Mouse (Mus musculus) olfactory bulb, adult 2 months (tissue): Measurements from ENCODE around the gene Ankrd33. TPM values are rescaled to one million over a fixed set of nuclear protein-coding genes. Genes with fewer than 3 reads are reported as not detected.

ENCODE experiments used
- H3K27ac ChIP-seq: fragments of 200-500 bp; 2 replicates; pipeline ENCODE4 v1.5.1; 2012; ENCODE audit warnings: low read depth, low read length; ENCODE audit not compliant: insufficient read depth
- H3K4me1 ChIP-seq: fragments of 200-500 bp; 2 replicates; pipeline ENCODE4 v1.6.1; 2012; ENCODE audit warnings: low read length; ENCODE audit not compliant: control insufficient read depth, insufficient read depth
- H3K4me3 ChIP-seq: fragments of 200-500 bp; 2 replicates; pipeline ENCODE4 v1.5.1; 2012; ENCODE audit warnings: mild to moderate bottlenecking, low read depth, low read length, moderate library complexity; ENCODE audit not compliant: insufficient read depth
- CTCF ChIP-seq: fragments of 200-500 bp; IDR thresholded peaks from 2 replicates; pipeline ENCODE4 v1.5.1; 2012; ENCODE audit warnings: low read depth, mild to moderate bottlenecking, low read length, moderate library complexity; ENCODE audit not compliant: insufficient read depth
- POLR2A ChIP-seq: fragments of 200-500 bp; IDR thresholded peaks from 2 replicates; pipeline ENCODE4 v1.6.1; 2012; ENCODE audit warnings: mild to moderate bottlenecking, low read depth, low read length, moderate library complexity; ENCODE audit not compliant: insufficient read depth
- WGBS: fragments of 180-500 bp; shearing (Covaris S2); methylation state at CpG from one replicate; pipeline ENCODE4 v1.1.7; 2018; 5-methylcytosine and 5-hydroxymethylcytosine counted together
- polyA plus RNA-seq: library from polyadenylated mRNA; stranded (reverse); fragments of >200 nt; gene quantifications from 2 replicates; pipeline ENCODE4 v1.2.4, GENCODE M21; 2012; ENCODE audit warnings: low replicate concordance; ENCODE audit not compliant: missing spikeins, insufficient read depth, insufficient read length

Gene Ankrd33
- not detected in 2 replicates for polyA plus RNA-seq

GRCm38 (mm10) chr15:101115511-101116110 is at the start of gene Ankrd33:
Gene Ankrd33, plus strand, starts transcription at chr15:101115755.
- no peak within 1 kb of the TSS for H3K4me3 ChIP-seq
- H3K27ac ChIP-seq, result no peak within 1 kb of the TSS
- 0 out of 2 replicates have a peak, but pooled peaks cover 5% of the 10 kb centered on the region for H3K4me1 ChIP-seq
- no peak for TF ChIP-seq POLR2A
- TF ChIP-seq CTCF, result no peak
- 85% methylated on average over 5 of the region's 5 CpGs for WGBS

- TF ChIP-seq CTCF (no peak), POLR2A (no peak)
- peaks cover 3% of the 10 kb centered on the region; the same call in 1 of the 2 replicates for H3K4me1 ChIP-seq
- WGBS, result 52% methylated on average over 6 of the region's 6 CpGs
- no peak overlapping the region for H3K4me3 ChIP-seq
- H3K27ac ChIP-seq, result no peak overlapping the region
Observed at GRCm38 (mm10) chr15:101066364-101066847, 49.1 kb upstream of the Ankrd33 start.

DNA sequence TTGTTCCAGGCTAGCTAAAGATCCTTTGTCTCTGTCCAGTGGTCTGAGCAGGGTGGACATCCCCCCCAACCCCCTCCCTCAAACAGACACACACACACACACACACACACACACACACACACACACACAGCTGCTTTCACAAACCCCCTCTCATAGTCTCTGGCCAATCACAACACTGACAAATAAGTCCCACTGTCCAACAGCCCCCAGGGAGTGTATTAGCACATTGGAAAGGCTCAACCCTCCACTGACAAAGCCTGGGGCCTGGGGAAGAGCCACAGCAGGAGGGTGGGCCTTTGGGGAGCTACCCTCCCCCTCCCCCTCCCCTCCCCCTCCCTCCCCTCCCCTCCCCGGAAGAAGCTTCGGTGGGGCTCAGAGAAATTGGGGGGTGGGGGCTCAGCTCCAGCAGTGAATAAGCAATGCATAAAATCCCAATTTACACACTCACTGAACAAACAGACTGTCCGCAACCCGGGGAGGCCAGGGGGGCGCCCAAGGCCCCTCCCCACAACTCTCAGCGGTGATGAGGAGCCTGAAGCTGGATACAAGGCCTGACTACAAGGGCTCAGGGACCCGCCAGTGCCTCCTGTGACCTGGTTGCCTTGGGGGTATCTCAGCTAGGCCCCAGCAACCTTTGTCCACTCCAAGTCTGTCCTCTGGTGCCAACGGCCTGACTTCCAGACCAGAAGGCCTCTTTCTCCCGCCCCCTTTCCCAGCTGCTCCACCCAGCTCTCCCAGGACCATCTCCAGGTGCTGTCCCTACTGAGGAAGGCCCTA is 48.4 kb upstream of the Ankrd33 start:
- Histone ChIP-seq H3K4me1 (peaks cover 3% of the 10 kb centered on the region; the same call in 1 of the 2 replicates), H3K27ac (no peak overlapping the region), H3K4me3 (no peak overlapping the region)
- WGBS, result 57% methylated on average over 7 of the region's 9 CpGs
- no peak for TF ChIP-seq POLR2A

- no peak for TF ChIP-seq POLR2A
- no peak for TF ChIP-seq CTCF
- peaks cover 3% of the 10 kb centered on the region; the same call in 1 of the 2 replicates for H3K4me1 ChIP-seq
- WGBS, result 90% methylated on average over 3 of the region's 3 CpGs
- no peak overlapping the region for H3K4me3 ChIP-seq
- no peak overlapping the region for H3K27ac ChIP-seq
Observed at GRCm38 (mm10) chr15:101068029-101068428, 47.5 kb upstream of the Ankrd33 start.

GRCm38 (mm10) chr15:101068671-101069070 is 46.9 kb upstream of the Ankrd33 start:
- no peak overlapping the region for H3K27ac ChIP-seq
- H3K4me3 ChIP-seq, result no peak overlapping the region
- no peak for TF ChIP-seq CTCF
- TF ChIP-seq POLR2A, result no peak
- peaks cover 3% of the 10 kb centered on the region; the same call in 1 of the 2 replicates for H3K4me1 ChIP-seq
- WGBS, result 73% methylated on average over 4 of the region's 4 CpGs

DNA sequence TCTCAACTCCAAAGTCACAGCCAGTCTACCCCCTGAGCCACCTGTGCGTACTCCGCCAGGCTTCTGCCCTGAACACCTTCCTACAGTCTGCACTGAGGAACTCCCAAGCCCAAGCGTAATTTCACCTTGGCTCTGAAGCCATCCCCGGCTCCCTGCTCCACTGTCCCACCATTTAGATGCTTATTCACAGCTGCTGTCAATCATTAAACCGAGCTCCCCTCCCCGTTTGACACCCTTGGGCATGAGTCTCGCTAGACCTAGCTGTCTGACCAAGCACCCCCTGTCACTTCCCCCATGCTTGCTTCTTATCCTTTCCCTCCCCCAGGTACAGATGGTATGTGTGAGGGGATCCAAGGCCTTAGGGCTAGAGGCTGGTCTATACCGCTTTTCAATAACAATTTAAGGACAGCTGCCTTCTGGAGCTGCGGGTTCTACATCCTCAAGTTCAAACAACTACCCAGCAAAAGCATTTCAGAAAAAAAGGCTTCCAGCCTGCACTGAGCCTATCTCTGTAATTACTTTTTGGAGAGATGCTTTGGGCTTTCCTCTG is 45.8 kb upstream of the Ankrd33 start:
- WGBS, result 77% methylated on average over 9 of the region's 9 CpGs
- TF ChIP-seq CTCF, result no peak
- no peak for TF ChIP-seq POLR2A
- no peak overlapping the region for H3K27ac ChIP-seq
- no peak overlapping the region for H3K4me3 ChIP-seq
- peaks cover 3% of the 10 kb centered on the region; the same call in 1 of the 2 replicates for H3K4me1 ChIP-seq

GRCm38 (mm10) chr15:101070762-101071161 is 44.8 kb upstream of the Ankrd33 start:
- 80% methylated on average over 5 of the region's 5 CpGs for WGBS
- Histone ChIP-seq H3K4me3 (no peak overlapping the region), H3K4me1 (peaks cover 3% of the 10 kb centered on the region; the same call in 1 of the 2 replicates), H3K27ac (no peak overlapping the region)
- TF ChIP-seq CTCF (no peak), POLR2A (no peak)

DNA sequence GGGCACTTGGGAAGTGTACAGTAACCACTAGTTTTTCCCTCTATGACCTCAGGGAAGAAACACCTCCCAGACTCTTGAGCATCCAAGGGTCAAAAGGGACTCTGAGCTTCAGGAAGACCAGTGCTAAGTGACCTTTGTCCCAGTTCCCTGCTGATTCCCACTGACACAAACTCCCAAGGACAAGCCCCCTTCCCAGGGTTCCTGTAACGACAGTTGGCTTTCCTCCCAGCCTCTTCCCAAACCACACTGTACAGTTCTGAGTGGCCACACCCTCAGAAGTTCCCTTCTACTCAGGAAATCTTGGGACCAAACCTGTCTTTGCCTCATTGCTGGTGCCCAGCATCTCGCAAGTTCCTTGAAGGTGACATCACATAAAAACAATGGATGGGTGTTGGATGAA is 42.8 kb upstream of the Ankrd33 start:
- Histone ChIP-seq H3K4me1 (peaks cover 18% of the 10 kb centered on the region), H3K27ac (no peak overlapping the region), H3K4me3 (no peak overlapping the region)
- WGBS, result 77% methylated on average over 2 of the region's 2 CpGs
- TF ChIP-seq POLR2A (no peak), CTCF (no peak)

- TF ChIP-seq CTCF (no peak), POLR2A (no peak)
- peaks cover 26% of the 10 kb centered on the region for H3K4me1 ChIP-seq
- no peak overlapping the region for H3K4me3 ChIP-seq
- no peak overlapping the region for H3K27ac ChIP-seq
- 79% methylated on average over 5 of the region's 5 CpGs for WGBS
Observed at GRCm38 (mm10) chr15:101074067-101074466, 41.5 kb upstream of the Ankrd33 start.
